Mouse (Mus musculus) retina, postnatal 7 days (tissue): ENCODE results near the gene Sass6.
"Not testable (repeated sequence)": the region's sequence is repeated elsewhere in the genome, so short reads cannot be mapped to it uniquely, and the experiment has no call there.

ENCODE experiments used
- DNase-seq: peaks from one replicate; pipeline ENCODE4 v3.0.0-alpha.2; 2012; ENCODE audit warnings: low read depth, low spot score

Gene Sass6

GRCm38 (mm10) chr3:116594728-116595602 lies at the start of gene Sass6:
TSS of gene Sass6 (plus strand) at chr3:116594982.
- DNase-seq: peak; percentile 97

GRCm38 (mm10) chr3:116547430-116547829 lies 47.4 kb upstream of the Sass6 start:
- no peak for DNase-seq

- no peak for DNase-seq
Measured at GRCm38 (mm10) chr3:116551362-116551761, 43.4 kb upstream of the Sass6 start.

- DNase-seq: not testable (repeated sequence)
Measured at GRCm38 (mm10) chr3:116561315-116561714, 33.5 kb upstream of the Sass6 start.

- no peak for DNase-seq
Measured at GRCm38 (mm10) chr3:116562408-116563094, 32.2 kb upstream of the Sass6 start, which contains the start of gene Lrrc39. TSS of gene Lrrc39 (plus strand) at chr3:116562973.

- DNase-seq: no peak
Measured at GRCm38 (mm10) chr3:116563095-116563492, 31.7 kb upstream of the Sass6 start.

- DNase-seq: no peak
Measured at GRCm38 (mm10) chr3:116570628-116571027, 24.2 kb upstream of the Sass6 start.

- DNase-seq: no peak
Measured at GRCm38 (mm10) chr3:116577286-116577685, 17.5 kb upstream of the Sass6 start.

GRCm38 (mm10) chr3:116582201-116582600 lies 12.6 kb upstream of the Sass6 start:
- no peak for DNase-seq

GRCm38 (mm10) chr3:116594076-116594727 lies 580 bp upstream of the Sass6 start:
- DNase-seq: no peak

- no peak for DNase-seq
Measured at GRCm38 (mm10) chr3:116595603-116595991, 815 bp downstream of the Sass6 start.

GRCm38 (mm10) chr3:116599705-116600104 lies 4.9 kb downstream of the Sass6 start:
- DNase-seq: no peak

- DNase-seq: no peak
Measured at GRCm38 (mm10) chr3:116601005-116601404, 6.2 kb downstream of the Sass6 start.

- DNase-seq: no peak
Measured at GRCm38 (mm10) chr3:116601781-116602180, 7.0 kb downstream of the Sass6 start.

GRCm38 (mm10) chr3:116604570-116604969 lies 9.8 kb downstream of the Sass6 start:
- no peak for DNase-seq

- DNase-seq: no peak
Measured at GRCm38 (mm10) chr3:116614295-116614892, 19.6 kb downstream of the Sass6 start, which contains the start of gene Trmt13. TSS of gene Trmt13 (minus strand) at chr3:116614587.

- no peak for DNase-seq
Measured at GRCm38 (mm10) chr3:116615318-116616068, 20.7 kb downstream of the Sass6 start.

GRCm38 (mm10) chr3:116618855-116619254 lies 24.1 kb downstream of the Sass6 start:
- DNase-seq: no peak

GRCm38 (mm10) chr3:116620636-116621370 lies 26.0 kb downstream of the Sass6 start:
- no peak for DNase-seq

- DNase-seq: no peak
Measured at GRCm38 (mm10) chr3:116622641-116623040, 27.9 kb downstream of the Sass6 start.
